Mouse (Mus musculus) layer of hippocampus, adult 18-20 months (tissue): ENCODE measurements around the gene Sell. TPM values are rescaled to one million over a fixed set of nuclear protein-coding genes. Genes with fewer than 3 reads are reported as not detected.

Experiments
- DNase-seq, 2 experiments: peaks; one replicate each; pipeline ENCODE4 v3.0.0; 2022; ENCODE audit warnings: low spot score in 2 of 2
- total RNA-seq, 2 experiments: library from RNA; stranded (reverse); gene quantifications; 2 replicates each; pipeline ENCODE4 v1.2.3; 2021

Sell gene
- total RNA-seq, 2 experiments from 2014 or later = not detected

- no peak for DNase-seq
These were observed 12.9 kb downstream of the Sell start for GRCm38 (mm10) chr1:164074606-164075140.

- no peak for DNase-seq
These were observed 13.6 kb downstream of the Sell start for GRCm38 (mm10) chr1:164075416-164075815.

- DNase-seq = no peak
These were observed 14.7 kb downstream of the Sell start for GRCm38 (mm10) chr1:164076441-164076840.

GRCm38 (mm10) chr1:164077031-164077430, 15.2 kb downstream of the Sell start:
- DNase-seq = no peak

GRCm38 (mm10) chr1:164078323-164078741, 16.6 kb downstream of the Sell start:
- DNase-seq = no peak

GRCm38 (mm10) chr1:164079091-164079490, 17.3 kb downstream of the Sell start:
- no peak for DNase-seq

- DNase-seq = no peak
These were observed 21.3 kb downstream of the Sell start for GRCm38 (mm10) chr1:164083046-164083445.

- DNase-seq = no peak
These were observed 25.0 kb downstream of the Sell start for GRCm38 (mm10) chr1:164086797-164087196.

GRCm38 (mm10) chr1:164087872-164088271, 26.1 kb downstream of the Sell start:
- DNase-seq = no peak

GRCm38 (mm10) chr1:164096780-164097179, 35.0 kb downstream of the Sell start:
- DNase-seq = no peak

GRCm38 (mm10) chr1:164097911-164098310, 36.1 kb downstream of the Sell start:
- DNase-seq = no peak

GRCm38 (mm10) chr1:164098372-164098771, 36.6 kb downstream of the Sell start:
- DNase-seq = peak; percentile 2 to 22

GRCm38 (mm10) chr1:164109763-164110162, 48.0 kb downstream of the Sell start:
- DNase-seq = no peak

- DNase-seq = no peak
These were observed 49.0 kb downstream of the Sell start for GRCm38 (mm10) chr1:164110591-164111329.

- no peak for DNase-seq
These were observed 52.5 kb downstream of the Sell start for GRCm38 (mm10) chr1:164114280-164114679.

- no peak for DNase-seq
These were observed 53.2 kb downstream of the Sell start, which contains the start of gene Selp for GRCm38 (mm10) chr1:164114947-164115493. Gene Selp, plus strand, starts transcription at chr1:164115264.

GRCm38 (mm10) chr1:164115647-164116046, 53.9 kb downstream of the Sell start:
- no peak for DNase-seq

- DNase-seq = peak in 1 of 2 experiments; percentile 34
These were observed 56.1 kb downstream of the Sell start for GRCm38 (mm10) chr1:164117869-164118268.

GRCm38 (mm10) chr1:164119892-164120776, 58.4 kb downstream of the Sell start:
- DNase-seq = no peak

- DNase-seq = no peak
These were observed 59.0 kb downstream of the Sell start for GRCm38 (mm10) chr1:164120777-164121158.

- no peak for DNase-seq
These were observed 62.1 kb downstream of the Sell start for GRCm38 (mm10) chr1:164123836-164124235.

- DNase-seq = no peak
These were observed 68.2 kb downstream of the Sell start for GRCm38 (mm10) chr1:164130013-164130412.
